10 mouse cellular contexts compared by ENCODE assay signal in genomic region chr7:73419375-73419774, GRCm38 (mm10). TPM values are rescaled to one million over a fixed set of nuclear protein-coding genes. Genes with fewer than 3 reads are reported as not detected.
DNase-seq lines count a peak whose midpoint lies in the region; ATAC-seq and TF ChIP-seq lines count a peak whose summit lies in the region.
"Had no signal": no experiment of that assay in that cellular context is flagged by ENCODE, and none has a peak within 500 bp of the region (broad histone marks: within the 10 kb centered on the region; RNA-seq: fewer than 3 reads in every experiment).

No protein-coding gene starts in this region.

- no peak for TF ChIP-seq POLR2A in liver, adult 2 months (IDR thresholded peaks at IDR 0.05; ENCODE audit: extremely low read depth, insufficient read depth, low read length)

- DNase-seq in liver, adult 2 months (ENCODE audit: extremely low read depth, low read depth, low spot score), result no peak
- DNase-seq in liver, result no peak
- DNase-seq in embryonic facial prominence, embryonic 11.5 days (ENCODE audit: low spot score), result peak; percentile 53
- peak; percentile 55 for DNase-seq in hindbrain, embryonic 11.5 days (ENCODE audit: low spot score)
- DNase-seq in adrenal gland, postnatal 36 days, result no peak
- no peak for DNase-seq in heart, adult 8-10 months (ENCODE audit: low spot score)
- DNase-seq: cerebellum, postnatal 14 days; kidney, adult 11 months; thymus, postnatal 4 days had no signal

- TF ChIP-seq CTCF in liver, adult 2 months (IDR thresholded peaks at IDR 0.05; ENCODE audit: low read depth, low read length), result peak; percentile 10; the same call in 1 of the 2 replicates

- H3K27ac ChIP-seq in liver, adult 2 months (replicated peaks; ENCODE audit: insufficient read depth, low read depth, low read length), result no peak overlapping the region
- no peak overlapping the region for H3K27ac ChIP-seq in embryonic facial prominence, embryonic 11.5 days (replicated peaks; ENCODE audit: low read depth, low read length)
- peak overlapping the region; percentile 62 for H3K27ac ChIP-seq in hindbrain, embryonic 11.5 days (ENCODE audit: low read depth, low read length)
- peak overlapping the region; percentile 56 for H3K27ac ChIP-seq in neural tube, embryonic 15.5 days (replicated peaks)

- WGBS in liver, adult 2 months, result 59% methylated on average over 7 of the region's 7 CpGs
- 42% methylated on average over 7 of the region's 7 CpGs for WGBS in embryonic facial prominence, embryonic 11.5 days
- WGBS in hindbrain, embryonic 11.5 days, result 22% methylated on average over 7 of the region's 7 CpGs
- WGBS in neural tube, embryonic 15.5 days, result 24% methylated on average over 7 of the region's 7 CpGs

- no peak overlapping the region for H3K9ac ChIP-seq in liver, adult 2 months (ENCODE audit: low read depth, low read length)
- H3K9ac ChIP-seq in embryonic facial prominence, embryonic 11.5 days (replicated peaks; ENCODE audit: low read length), result no peak overlapping the region
- H3K9ac ChIP-seq in hindbrain, embryonic 11.5 days (ENCODE audit: low read depth, low read length), result no peak overlapping the region
- H3K9ac ChIP-seq in neural tube, embryonic 15.5 days (replicated peaks), result no peak overlapping the region

- H3K4me2 ChIP-seq in embryonic facial prominence, embryonic 11.5 days (ENCODE audit: low read depth, low read length), result no peak overlapping the region
- no peak overlapping the region for H3K4me2 ChIP-seq in hindbrain, embryonic 11.5 days (replicated peaks; ENCODE audit: low read depth, low read length)
- no peak overlapping the region for H3K4me2 ChIP-seq in neural tube, embryonic 15.5 days

- H3K9me3 ChIP-seq in embryonic facial prominence, embryonic 11.5 days (replicated peaks; ENCODE audit: control insufficient read depth, low read length), result no peaks in the 10 kb centered on the region
- no peaks in the 10 kb centered on the region for H3K9me3 ChIP-seq in hindbrain, embryonic 11.5 days (ENCODE audit: control insufficient read depth, low read length)
- no peaks in the 10 kb centered on the region for H3K9me3 ChIP-seq in neural tube, embryonic 15.5 days (replicated peaks)

- ATAC-seq in embryonic facial prominence, embryonic 11.5 days (replicated peaks; ENCODE audit: insufficient number of reproducible peaks, low FRiP score, low TSS enrichment, low read depth), result no peak
- ATAC-seq in hindbrain, embryonic 11.5 days (ENCODE audit: low FRiP score), result peak; percentile 26; the same call in 1 of the 2 replicates
- ATAC-seq in neural tube, embryonic 15.5 days (ENCODE audit: low FRiP score), result no peak

- no peaks in the 10 kb centered on the region for H3K27me3 ChIP-seq in liver, adult 2 months (ENCODE audit: control insufficient read depth, insufficient read depth, low read length)
- no peaks in the 10 kb centered on the region for H3K27me3 ChIP-seq in embryonic facial prominence, embryonic 11.5 days (ENCODE audit: control insufficient read depth, insufficient read depth, low read length)
- H3K27me3 ChIP-seq in hindbrain, embryonic 11.5 days (ENCODE audit: control insufficient read depth, insufficient read depth, low read length), result no peaks in the 10 kb centered on the region
- H3K27me3 ChIP-seq in neural tube, embryonic 15.5 days (replicated peaks), result no peaks in the 10 kb centered on the region

- no peak overlapping the region for H3K4me3 ChIP-seq in liver, adult 2 months (ENCODE audit: insufficient read depth, low read depth, low read length)
- no peak overlapping the region for H3K4me3 ChIP-seq in embryonic facial prominence, embryonic 11.5 days (ENCODE audit: low read depth, low read length)
- H3K4me3 ChIP-seq in hindbrain, embryonic 11.5 days (ENCODE audit: low read depth, low read length), result no peak overlapping the region
- H3K4me3 ChIP-seq in neural tube, embryonic 15.5 days (replicated peaks), result no peak overlapping the region

- no peaks in the 10 kb centered on the region for H3K4me1 ChIP-seq in liver, adult 2 months (ENCODE audit: control insufficient read depth, insufficient read depth, low read length)
- H3K4me1 ChIP-seq in embryonic facial prominence, embryonic 11.5 days (ENCODE audit: control insufficient read depth, insufficient read depth, low read length), result no peaks in the 10 kb centered on the region
- H3K4me1 ChIP-seq in hindbrain, embryonic 11.5 days (replicated peaks; ENCODE audit: control insufficient read depth, insufficient read depth, low read length), result peaks cover 6% of the 10 kb centered on the region; the same call in 1 of the 2 replicates
- peaks cover 71% of the 10 kb centered on the region for H3K4me1 ChIP-seq in neural tube, embryonic 15.5 days

- no peaks in the 10 kb centered on the region for H3K36me3 ChIP-seq in liver, adult 2 months (ENCODE audit: control insufficient read depth, insufficient read depth, low read length)
- no peaks in the 10 kb centered on the region; the same call in none of the 2 replicates for H3K36me3 ChIP-seq in embryonic facial prominence, embryonic 11.5 days (replicated peaks; ENCODE audit: control insufficient read depth, insufficient read depth, low read depth, low read length)
- H3K36me3 ChIP-seq in hindbrain, embryonic 11.5 days (ENCODE audit: control insufficient read depth, insufficient read depth, low read length), result peaks cover 20% of the 10 kb centered on the region
- H3K36me3 ChIP-seq in neural tube, embryonic 15.5 days, result 0 out of 2 replicates have a peak, but pooled peaks cover 9% of the 10 kb centered on the region

- no peaks in the 10 kb centered on the region for H3K79me2 ChIP-seq in liver, adult 2 months (ENCODE audit: control insufficient read depth, insufficient read depth, low read length)

RNA-seq across cellular contexts. Expression of gene Rgma, which starts 44.1 kb away (rescaled TPM):
- total RNA-seq in liver, adult 2 months (2014; rRNA removed), result 0.13 and 0.18 TPM in 2 replicates
- 0.28 and 0.37 TPM in 2 replicates for polyA plus RNA-seq in liver, adult 2 months (2012; rRNA removed)
- 15.9 and 21.7 TPM in 2 replicates for polyA plus RNA-seq in embryonic facial prominence, embryonic 11.5 days (2014; fragmentation: Nextera tagmentation; extraction: Ambion mirVana)
- polyA plus RNA-seq in hindbrain, embryonic 11.5 days (2014; fragmentation: Nextera tagmentation; extraction: Ambion mirVana), result 36.5 and 52.5 TPM in 2 replicates
- 32.3 and 32.7 TPM in 2 replicates for polyA plus RNA-seq in neural tube, embryonic 15.5 days (2015; fragmentation: Nextera tagmentation; extraction: Ambion mirVana)
- total RNA-seq in adrenal gland, postnatal 36 days (2021), result 10 to 100 TPM; 10.9 to 13.7 TPM
- 10 to 100 TPM; 52.3 to 84.3 (median 65.6) TPM for total RNA-seq in heart, adult 8-10 months (2022)

Comparison
In these comparisons a context has a peak if more than half of its experiments do, and no peak if none do; other contexts are left out.
1. DNase-seq: peak in embryonic facial prominence, embryonic 11.5 days (single experiment) and hindbrain, embryonic 11.5 days (single experiment); none in liver, adult 2 months (single experiment), liver (single experiment), adrenal gland, postnatal 36 days (0 of 2) and heart, adult 8-10 months (single experiment).
2. H3K27ac ChIP-seq: peak in hindbrain, embryonic 11.5 days (single experiment) and neural tube, embryonic 15.5 days (single experiment); none in liver, adult 2 months (single experiment) and embryonic facial prominence, embryonic 11.5 days (single experiment).
3. RNA of gene Rgma, which starts 44.1 kb away (polyA plus RNA-seq): 36.5 to 52.5 TPM in hindbrain, embryonic 11.5 days, 32.3 to 32.7 TPM in neural tube, embryonic 15.5 days and 15.9 to 21.7 TPM in embryonic facial prominence, embryonic 11.5 days; 0.28 to 0.37 TPM in liver, adult 2 months; every median in the first group is over 10 times any median in the second.